Mouse (Mus musculus) brain, embryonic 14.5 days (tissue): ENCODE measurements at regions not wholly inside any gene's neighbourhood (a gene's known extent, or its start where the extent isn't known, plus 50 kb on each side); places are given as distances from the start of the nearest gene placed in this dataset.

Experiments
- DNase-seq: peaks from one replicate; pipeline ENCODE4 v3.0.0-alpha.2; 2011; ENCODE audit warnings: low read depth
- CTCF ChIP-seq: fragments of 200-500 bp; IDR thresholded peaks from 2 replicates; pipeline ENCODE4 v1.5.1; 2012; ENCODE audit warnings: inconsistent platforms, mild to moderate bottlenecking, moderate library complexity, borderline replicate concordance; ENCODE audit not compliant: insufficient read depth, insufficient read length; ENCODE audit errors: extremely low read depth
- POLR2A ChIP-seq: fragments of 200-500 bp; IDR thresholded peaks from 2 replicates; pipeline ENCODE4 v1.6.1; 2012; ENCODE audit warnings: mild to moderate bottlenecking, inconsistent platforms, borderline replicate concordance; ENCODE audit not compliant: poor library complexity, insufficient read depth, insufficient read length, severe bottlenecking; ENCODE audit errors: extremely low read depth

- TF ChIP-seq POLR2A = no peak
- TF ChIP-seq CTCF = no peak
- no peak for DNase-seq
These were observed 676.2 kb downstream of the Ntrk3 start for GRCm38 (mm10) chr7:78061631-78062030.

- TF ChIP-seq POLR2A = no peak
- no peak for TF ChIP-seq CTCF
- DNase-seq = no peak
These were observed 688.2 kb downstream of the Ntrk3 start for GRCm38 (mm10) chr7:78049606-78050005.

- TF ChIP-seq CTCF = peak; percentile 37; the same call in 1 of the 2 replicates
- TF ChIP-seq POLR2A = no peak
- no peak for DNase-seq
These were observed 692.4 kb downstream of the Ntrk3 start for GRCm38 (mm10) chr7:78045456-78045855.

GRCm38 (mm10) chr7:78031032-78031431, 706.8 kb downstream of the Ntrk3 start:
- no peak for DNase-seq
- TF ChIP-seq CTCF = no peak
- no peak for TF ChIP-seq POLR2A

- TF ChIP-seq POLR2A (no peak), CTCF (no peak)
- peak; percentile 47 for DNase-seq
These were observed 710.7 kb downstream of the Ntrk3 start for GRCm38 (mm10) chr7:78026992-78027615.

- no peak for DNase-seq
- TF ChIP-seq POLR2A (no peak), CTCF (no peak)
These were observed 714.2 kb downstream of the Ntrk3 start for GRCm38 (mm10) chr7:78023591-78023990.

- DNase-seq = no peak
- TF ChIP-seq CTCF (no peak), POLR2A (no peak)
These were observed 714.7 kb downstream of the Ntrk3 start for GRCm38 (mm10) chr7:78023075-78023474.

- no peak for DNase-seq
- TF ChIP-seq CTCF = no peak
- TF ChIP-seq POLR2A = no peak
These were observed 724.2 kb downstream of the Ntrk3 start for GRCm38 (mm10) chr7:78013631-78014030.

- TF ChIP-seq CTCF (no peak), POLR2A (no peak)
- no peak for DNase-seq
These were observed 734.7 kb downstream of the Ntrk3 start for GRCm38 (mm10) chr7:78003086-78003485.

- peak; percentile 69 for DNase-seq
- TF ChIP-seq CTCF (no peak), POLR2A (no peak)
These were observed 744.0 kb downstream of the Ntrk3 start for GRCm38 (mm10) chr7:77993840-77994239.

GRCm38 (mm10) chr7:77990150-77990549, 747.7 kb downstream of the Ntrk3 start:
- no peak for TF ChIP-seq CTCF
- no peak for TF ChIP-seq POLR2A
- peak; percentile 59 for DNase-seq

GRCm38 (mm10) chr7:77988177-77988576, 749.6 kb downstream of the Ntrk3 start:
- peak; percentile 15 for DNase-seq
- TF ChIP-seq POLR2A = no peak
- TF ChIP-seq CTCF = no peak

GRCm38 (mm10) chr7:77966658-77967057, 771.2 kb downstream of the Ntrk3 start:
- TF ChIP-seq POLR2A (no peak), CTCF (no peak)
- DNase-seq = peak; percentile 80

- no peak for TF ChIP-seq CTCF
- no peak for TF ChIP-seq POLR2A
These were observed 804.4 kb downstream of the Ntrk3 start for GRCm38 (mm10) chr7:77933366-77933765.

More at GRCm38 (mm10) chr7:77933366-77933765, 804.4 kb downstream of the Ntrk3 start:
- DNase-seq = peak; percentile 5
